Mouse (Mus musculus) kidney, embryonic 15.5 days (tissue): ENCODE results near the gene Prrx1. TPM values are rescaled to one million over a fixed set of nuclear protein-coding genes. Genes with fewer than 3 reads are reported as not detected.

Experiments
- ATAC-seq: fragments of 200-750 bp; cut with Nextera tagmentation; replicated peaks from 2 replicates; pipeline ENCODE4 v1.8.0; 2017; ENCODE audit warnings: moderate TSS enrichment; ENCODE audit not compliant: low FRiP score
- H3K27ac ChIP-seq: fragments of 300-500 bp; sonication (generic); 2 replicates; pipeline ENCODE4 v1.5.1; 2015; ENCODE audit warnings: mild to moderate bottlenecking, inconsistent platforms
- H3K27me3 ChIP-seq: fragments of 300-500 bp; sonication (generic); 2 replicates; pipeline ENCODE4 v1.6.1; 2015; ENCODE audit warnings: inconsistent platforms
- H3K36me3 ChIP-seq: fragments of 300-500 bp; sonication (generic); 2 replicates; pipeline ENCODE4 v1.6.1; 2015; ENCODE audit warnings: inconsistent platforms
- H3K4me1 ChIP-seq: fragments of 300-500 bp; sonication (generic); 2 replicates; pipeline ENCODE4 v1.6.1; 2015; ENCODE audit warnings: inconsistent platforms
- H3K4me2 ChIP-seq: fragments of 300-500 bp; sonication (generic); 2 replicates; pipeline ENCODE4 v1.6.1; 2015; ENCODE audit warnings: moderate library complexity, mild to moderate bottlenecking, inconsistent platforms
- H3K4me3 ChIP-seq: fragments of 300-500 bp; sonication (generic); replicated peaks from 2 replicates; pipeline ENCODE4 v1.5.1; 2015; ENCODE audit warnings: mild to moderate bottlenecking, inconsistent platforms
- H3K9ac ChIP-seq: fragments of 300-500 bp; sonication (generic); 2 replicates; pipeline ENCODE4 v1.6.1; 2015; ENCODE audit warnings: mild to moderate bottlenecking, inconsistent platforms
- H3K9me3 ChIP-seq: fragments of 300-500 bp; sonication (generic); replicated peaks from 2 replicates; pipeline ENCODE4 v1.6.1; 2016; ENCODE audit warnings: inconsistent platforms
- WGBS: fragments of 180-500 bp; shearing (Covaris S2); methylation state at CpG from one replicate; pipeline ENCODE4 v1.1.7; 2015; ENCODE audit warnings: mixed read lengths; 5-methylcytosine and 5-hydroxymethylcytosine counted together
- polyA plus RNA-seq: library from polyadenylated mRNA; unstranded; fragments of >200 nt; fragmentation: Nextera tagmentation; extraction: Ambion mirVana; gene quantifications from 2 replicates; pipeline ENCODE4 v1.2.1, GENCODE M21; 2015

Prrx1 gene
- polyA plus RNA-seq, 1 experiment from 2014 or later = 10.9 TPM

- ATAC-seq = no peak
- H3K27ac ChIP-seq = no peak overlapping the region
- no peak overlapping the region; the same call in 1 of the 2 replicates for H3K4me3 ChIP-seq
- peaks cover 44% of the 10 kb centered on the region for H3K4me1 ChIP-seq
- H3K4me2 ChIP-seq = no peak overlapping the region
- H3K9me3 ChIP-seq = no peaks in the 10 kb centered on the region
- H3K27me3 ChIP-seq = peaks cover 73% of the 10 kb centered on the region
- no peaks in the 10 kb centered on the region for H3K36me3 ChIP-seq
- 33% methylated on average over 8 of the region's 8 CpGs for WGBS
- no peak overlapping the region for H3K9ac ChIP-seq
Measured at GRCm38 (mm10) chr1:163310023-163310754, 3.3 kb downstream of the Prrx1 start.

DNA sequence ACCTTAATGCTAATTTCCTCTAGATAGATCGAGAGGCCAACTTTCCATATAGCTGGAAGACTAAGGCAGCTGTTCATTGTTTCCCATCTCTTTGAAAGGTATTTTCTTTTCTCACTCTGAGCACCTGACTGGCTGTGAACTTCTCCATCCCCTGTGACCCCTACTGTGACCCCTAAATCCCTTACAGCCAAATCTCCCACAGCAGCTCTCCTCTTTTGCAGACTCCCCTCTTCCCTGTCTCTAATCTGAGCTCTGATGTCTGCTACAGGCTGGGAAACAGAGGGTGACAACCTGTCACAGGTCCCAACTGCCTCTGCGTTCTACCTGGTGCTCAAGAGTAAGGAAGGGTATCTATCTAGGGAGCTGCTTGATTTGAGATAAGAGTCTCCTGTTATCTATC, 4.0 kb downstream of the Prrx1 start:
- WGBS = 31% methylated on average over 2 of the region's 2 CpGs
- Histone ChIP-seq H3K36me3 (no peaks in the 10 kb centered on the region), H3K4me1 (peaks cover 37% of the 10 kb centered on the region), H3K4me3 (peak overlapping the region; percentile 31; the same call in 1 of the 2 replicates), H3K27me3 (peaks cover 66% of the 10 kb centered on the region), H3K9ac (no peak overlapping the region), H3K27ac (no peak overlapping the region), H3K9me3 (no peaks in the 10 kb centered on the region), H3K4me2 (no peak overlapping the region; the same call in 1 of the 2 replicates)
- no peak for ATAC-seq

DNA sequence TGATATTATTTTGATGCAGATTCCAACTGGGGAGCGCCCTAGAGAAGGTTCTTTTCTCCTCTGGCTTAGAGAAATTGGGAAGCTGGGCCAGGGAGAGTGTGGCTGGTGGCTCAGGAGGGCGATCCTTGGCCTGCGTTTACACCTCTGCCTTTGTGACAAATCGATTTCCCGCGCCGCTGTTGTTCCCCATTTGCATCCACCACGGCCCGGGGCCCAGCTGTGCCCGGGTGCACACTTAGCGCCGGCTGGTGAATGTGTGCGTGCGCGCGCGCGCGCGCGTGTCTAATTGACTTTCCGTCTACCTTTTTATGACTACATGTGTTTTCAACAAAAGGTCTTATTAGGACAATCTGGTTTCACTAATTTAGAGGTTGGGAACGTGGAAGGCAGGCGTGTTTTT, 4.9 kb downstream of the Prrx1 start:
- Histone ChIP-seq H3K4me2 (peak overlapping the region; percentile 59), H3K4me1 (peaks cover 29% of the 10 kb centered on the region), H3K36me3 (no peaks in the 10 kb centered on the region), H3K9me3 (no peaks in the 10 kb centered on the region), H3K27ac (no peak overlapping the region), H3K4me3 (peak overlapping the region; percentile 31), H3K27me3 (peaks cover 60% of the 10 kb centered on the region), H3K9ac (peak overlapping the region; percentile 9; the same call in 1 of the 2 replicates)
- 6% methylated on average over 24 of the region's 24 CpGs for WGBS
- ATAC-seq = no peak

DNA sequence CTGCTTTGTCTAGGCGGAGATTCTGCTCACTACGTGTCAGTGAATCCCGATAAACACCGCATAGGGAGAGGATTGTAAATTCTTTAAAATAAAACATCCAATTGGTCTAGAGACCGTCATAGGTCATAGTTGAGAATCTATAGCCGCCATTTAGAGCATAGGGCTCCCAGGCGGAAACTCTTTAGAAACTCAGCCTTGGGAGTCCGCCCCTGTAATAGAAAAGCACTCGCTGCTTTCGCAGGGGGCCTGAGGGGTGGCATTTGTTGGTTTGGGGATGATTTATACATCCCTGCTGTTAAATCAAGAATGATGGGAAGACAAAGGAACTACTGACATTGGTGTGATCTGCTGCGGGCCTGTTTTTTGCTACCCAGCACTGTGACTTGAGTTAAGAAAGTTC, 5.8 kb downstream of the Prrx1 start:
- Histone ChIP-seq H3K4me3 (no peak overlapping the region), H3K4me2 (no peak overlapping the region), H3K9ac (no peak overlapping the region), H3K36me3 (no peaks in the 10 kb centered on the region), H3K27me3 (peaks cover 57% of the 10 kb centered on the region), H3K27ac (no peak overlapping the region), H3K9me3 (no peaks in the 10 kb centered on the region), H3K4me1 (peaks cover 19% of the 10 kb centered on the region)
- 41% methylated on average over 11 of the region's 11 CpGs for WGBS
- ATAC-seq = no peak

- Histone ChIP-seq H3K27ac (no peak overlapping the region), H3K36me3 (no peaks in the 10 kb centered on the region), H3K4me3 (no peak overlapping the region), H3K4me2 (no peak overlapping the region), H3K9me3 (no peaks in the 10 kb centered on the region), H3K27me3 (peaks cover 42% of the 10 kb centered on the region), H3K4me1 (peaks cover 7% of the 10 kb centered on the region), H3K9ac (no peak overlapping the region)
- 64% methylated on average over 1 of the region's 1 CpGs for WGBS
- no peak for ATAC-seq
Measured at GRCm38 (mm10) chr1:163305956-163306355, 7.6 kb downstream of the Prrx1 start.

DNA sequence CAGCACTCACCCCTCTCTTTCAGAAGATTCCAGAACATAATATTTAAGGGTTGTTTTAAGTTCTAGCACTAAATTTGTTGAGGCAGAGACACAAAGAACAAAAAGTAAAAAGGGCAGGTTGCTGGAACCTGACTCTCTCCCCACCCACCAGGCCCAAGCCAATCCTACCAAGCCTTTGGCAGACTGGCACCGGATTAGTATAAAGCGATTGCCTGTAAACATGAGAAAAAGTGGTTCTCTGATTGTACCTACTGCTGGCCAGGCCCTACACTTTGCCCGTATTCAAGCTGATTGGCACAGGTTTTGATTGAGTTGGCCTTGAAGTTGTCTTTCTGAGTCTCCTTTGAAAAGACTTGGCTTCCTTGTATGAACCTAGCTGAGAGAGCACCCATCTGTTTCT, 8.7 kb downstream of the Prrx1 start:
- Histone ChIP-seq H3K9me3 (no peaks in the 10 kb centered on the region), H3K4me3 (no peak overlapping the region), H3K36me3 (no peaks in the 10 kb centered on the region), H3K27me3 (peaks cover 31% of the 10 kb centered on the region), H3K9ac (no peak overlapping the region), H3K4me1 (peaks cover 7% of the 10 kb centered on the region), H3K27ac (no peak overlapping the region), H3K4me2 (no peak overlapping the region)
- ATAC-seq = no peak
- 87% methylated on average over 3 of the region's 3 CpGs for WGBS

DNA sequence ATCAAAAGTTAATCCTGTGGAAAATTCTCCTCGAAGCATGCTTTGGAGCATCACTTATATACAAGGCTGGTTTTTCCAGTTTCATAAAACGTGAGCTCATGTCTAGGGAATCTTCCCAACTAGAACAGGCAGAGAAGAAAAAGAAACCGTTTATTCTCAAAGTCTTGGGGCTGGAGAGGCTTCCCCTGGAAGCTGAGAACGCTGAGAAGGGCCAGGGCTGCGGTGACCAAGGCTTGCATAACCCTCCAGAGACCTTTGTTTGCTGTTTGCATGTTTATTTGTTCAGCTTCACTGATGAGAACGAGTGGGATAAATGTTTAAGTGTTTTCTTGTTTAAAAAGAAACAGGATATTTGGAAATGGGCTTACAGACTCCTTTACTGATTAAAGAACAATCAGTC, 11.2 kb downstream of the Prrx1 start:
- no peak for ATAC-seq
- no peaks in the 10 kb centered on the region for H3K9me3 ChIP-seq
- no peaks in the 10 kb centered on the region for H3K4me1 ChIP-seq
- 42% methylated on average over 6 of the region's 6 CpGs for WGBS
- peaks cover 6% of the 10 kb centered on the region for H3K27me3 ChIP-seq
- H3K27ac ChIP-seq = no peak overlapping the region
- H3K9ac ChIP-seq = no peak overlapping the region
- no peaks in the 10 kb centered on the region for H3K36me3 ChIP-seq
- no peak overlapping the region for H3K4me3 ChIP-seq
- H3K4me2 ChIP-seq = no peak overlapping the region

DNA sequence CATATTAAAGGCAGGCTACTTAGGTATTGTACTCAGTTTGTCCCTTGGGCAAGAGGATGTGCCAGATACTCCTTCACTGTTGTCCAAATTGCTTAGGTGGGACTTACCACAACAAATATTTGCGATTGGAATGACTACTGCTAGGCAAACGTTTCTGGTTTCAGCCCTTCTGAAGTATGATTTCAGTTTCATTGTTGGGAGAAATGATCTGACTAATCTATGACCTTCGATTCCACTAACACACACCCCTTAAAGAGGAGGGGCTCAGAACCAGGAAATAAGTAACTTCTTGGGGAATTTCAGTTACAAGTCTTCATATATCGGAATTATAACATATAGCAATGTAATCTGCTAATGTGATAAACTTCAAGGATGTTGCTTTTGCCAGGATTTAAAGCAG, 20.4 kb downstream of the Prrx1 start:
- Histone ChIP-seq H3K36me3 (no peaks in the 10 kb centered on the region), H3K4me1 (no peaks in the 10 kb centered on the region), H3K9me3 (no peaks in the 10 kb centered on the region), H3K4me3 (no peak overlapping the region), H3K27ac (no peak overlapping the region), H3K9ac (no peak overlapping the region), H3K4me2 (no peak overlapping the region), H3K27me3 (no peaks in the 10 kb centered on the region)
- 87% methylated on average over 4 of the region's 4 CpGs for WGBS
- ATAC-seq = no peak

- Histone ChIP-seq H3K4me1 (no peaks in the 10 kb centered on the region), H3K9me3 (no peaks in the 10 kb centered on the region), H3K27me3 (no peaks in the 10 kb centered on the region), H3K36me3 (no peaks in the 10 kb centered on the region), H3K4me3 (no peak overlapping the region), H3K9ac (no peak overlapping the region), H3K27ac (no peak overlapping the region), H3K4me2 (no peak overlapping the region)
- WGBS = 65% methylated on average over 2 of the region's 2 CpGs
- ATAC-seq = no peak
Measured at GRCm38 (mm10) chr1:163291925-163292324, 21.6 kb downstream of the Prrx1 start.

DNA sequence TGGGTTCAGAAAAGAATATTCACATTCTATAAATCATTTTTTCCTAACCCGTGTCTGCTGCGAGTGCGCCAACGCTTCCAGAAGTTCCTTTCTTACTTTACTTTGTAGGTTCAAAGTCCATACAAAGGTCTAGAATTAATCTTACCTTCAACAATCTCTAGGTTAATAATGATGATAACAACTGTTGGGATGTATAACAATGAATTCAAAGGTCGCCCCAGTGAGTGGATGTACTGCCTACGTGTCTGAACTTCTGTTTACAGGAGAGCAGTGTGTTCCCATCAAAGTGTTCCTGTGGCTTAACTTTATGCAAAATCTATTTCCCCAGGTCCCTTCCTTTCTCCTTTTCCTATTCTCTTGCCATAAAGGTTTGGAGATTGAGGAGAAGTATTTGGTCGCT, 24.4 kb downstream of the Prrx1 start:
- ATAC-seq = no peak
- no peak overlapping the region for H3K4me2 ChIP-seq

GRCm38 (mm10) chr1:163285539-163285938, 28.0 kb downstream of the Prrx1 start:
- ATAC-seq = no peak
- H3K9me3 ChIP-seq = no peaks in the 10 kb centered on the region
- H3K9ac ChIP-seq = no peak overlapping the region
- H3K4me2 ChIP-seq = no peak overlapping the region
- H3K4me1 ChIP-seq = peaks cover 9% of the 10 kb centered on the region; the same call in 1 of the 2 replicates
- no peaks in the 10 kb centered on the region for H3K27me3 ChIP-seq
- no peaks in the 10 kb centered on the region for H3K36me3 ChIP-seq
- WGBS = 43% methylated on average over 1 of the region's 1 CpGs
- no peak overlapping the region for H3K4me3 ChIP-seq
- no peak overlapping the region for H3K27ac ChIP-seq

More for the DNA sequence above, 24.4 kb downstream of the Prrx1 start:
- H3K9me3 ChIP-seq = no peaks in the 10 kb centered on the region
- H3K27me3 ChIP-seq = no peaks in the 10 kb centered on the region
- WGBS = 62% methylated on average over 7 of the region's 7 CpGs
- H3K4me3 ChIP-seq = no peak overlapping the region
- H3K9ac ChIP-seq = no peak overlapping the region
- H3K27ac ChIP-seq = no peak overlapping the region
- no peaks in the 10 kb centered on the region for H3K36me3 ChIP-seq
- H3K4me1 ChIP-seq = peaks cover 5% of the 10 kb centered on the region; the same call in 1 of the 2 replicates

- peaks cover 9% of the 10 kb centered on the region; the same call in 1 of the 2 replicates for H3K4me1 ChIP-seq
- no peak overlapping the region for H3K27ac ChIP-seq
- H3K27me3 ChIP-seq = no peaks in the 10 kb centered on the region
- H3K4me2 ChIP-seq = no peak overlapping the region
- H3K9ac ChIP-seq = no peak overlapping the region
- no peaks in the 10 kb centered on the region for H3K9me3 ChIP-seq
- no peak for ATAC-seq
- 25% methylated on average over 3 of the region's 3 CpGs for WGBS
- no peaks in the 10 kb centered on the region for H3K36me3 ChIP-seq
- no peak overlapping the region for H3K4me3 ChIP-seq
Measured at GRCm38 (mm10) chr1:163285136-163285535, 28.4 kb downstream of the Prrx1 start.
